Mouse (Mus musculus) CH12.LX (cell line): Measurements from ENCODE around the gene Cic. TPM values are rescaled to one million over a fixed set of nuclear protein-coding genes. Genes with fewer than 3 reads are reported as not detected.
"Not testable (repeated sequence)": the region's sequence is repeated elsewhere in the genome, so short reads cannot be mapped to it uniquely, and the experiment has no call there.

Experiments used
- DNase-seq: peaks from one replicate; pipeline ENCODE4 v3.0.0-alpha.2; 2013; ENCODE audit errors: extremely low read depth
- H3K27ac ChIP-seq: 2 replicates; pipeline ENCODE4 v1.5.1; 2012; ENCODE audit warnings: low read depth, mild to moderate bottlenecking, control low read depth, moderate library complexity; ENCODE audit not compliant: insufficient read depth
- H3K27me3 ChIP-seq: replicated peaks from 2 replicates; pipeline ENCODE3; 2012; ENCODE audit warnings: inconsistent platforms
- H3K36me3 ChIP-seq, 2 experiments: replicated peaks in 1 of 2; 2 replicates each; pipeline versions ENCODE3 to v1.6.1; 2012; ENCODE audit warnings: inconsistent platforms in 1 of 2, low read length in 1 of 2, mild to moderate bottlenecking in 1 of 2, mixed read lengths in 1 of 2, moderate library complexity in 1 of 2; ENCODE audit not compliant: control insufficient read depth in 1 of 2, insufficient read depth in 1 of 2
- H3K4me1 ChIP-seq, 2 experiments: 2 replicates each; pipeline ENCODE4 v1.6.1; 2012; ENCODE audit warnings: inconsistent platforms in 1 of 2, moderate library complexity in 1 of 2; ENCODE audit not compliant: insufficient read depth in 2 of 2, control insufficient read depth in 1 of 2
- H3K4me2 ChIP-seq: 2 replicates; pipeline ENCODE4 v1.6.1; 2012; ENCODE audit warnings: low read depth, mild to moderate bottlenecking, control low read depth; ENCODE audit not compliant: poor library complexity, insufficient read depth, severe bottlenecking
- H3K4me3 ChIP-seq, 3 experiments: fragments of 150-350 bp in 1 of 3; sonication (generic) in 1 of 3; replicated peaks in 1 of 3; 2 replicates each; pipeline versions ENCODE3 to v1.5.1; 2011 to 2012; ENCODE audit warnings: low read depth in 2 of 3, low read length in 2 of 3, mild to moderate bottlenecking in 2 of 3, moderate library complexity in 2 of 3, control low read depth in 1 of 3, improper control_type of control experiment in 1 of 3, inconsistent platforms in 1 of 3, mixed read lengths in 1 of 3; ENCODE audit not compliant: poor library complexity in 1 of 3
- H3K79me2 ChIP-seq: replicated peaks from 2 replicates; pipeline ENCODE4 v1.6.1; 2012; ENCODE audit warnings: mild to moderate bottlenecking, moderate library complexity; ENCODE audit not compliant: control insufficient read depth, poor library complexity, insufficient read depth, severe bottlenecking; ENCODE audit errors: extremely low read depth
- H3K9ac ChIP-seq: 2 replicates; pipeline ENCODE4 v1.6.1; 2012; ENCODE audit warnings: low read depth, mild to moderate bottlenecking, control low read depth, moderate library complexity; ENCODE audit not compliant: insufficient read depth
- H3K9me3 ChIP-seq: replicated peaks from 2 replicates; pipeline ENCODE3; 2012; ENCODE audit warnings: low read length, inconsistent platforms, mixed read lengths
- CHD2 ChIP-seq: IDR thresholded peaks from 2 replicates; pipeline ENCODE4 v1.6.1; 2011; ENCODE audit warnings: low read length, improper control_type of control experiment
- CTCF ChIP-seq, 2 experiments: IDR thresholded peaks in 1 of 2; conservative IDR thresholded peaks in 1 of 2; 2 replicates each; pipeline ENCODE4 v1.5.1; 2011 to 2012; ENCODE audit warnings: low read depth in 2 of 2, low read length in 2 of 2, improper control_type of control experiment in 1 of 2, inconsistent platforms in 1 of 2, mild to moderate bottlenecking in 1 of 2, moderate library complexity in 1 of 2
- E2F4 ChIP-seq: IDR thresholded peaks from 2 replicates; pipeline ENCODE4 v1.6.1; 2011; ENCODE audit warnings: low read depth, low read length, improper control_type of control experiment; ENCODE audit not compliant: insufficient replicate concordance
- EP300 ChIP-seq: IDR thresholded peaks from 2 replicates; pipeline ENCODE4 v1.6.1; 2011; ENCODE audit warnings: low read length, improper control_type of control experiment
- GABPA ChIP-seq: IDR thresholded peaks from 2 replicates; pipeline ENCODE4 v1.6.1; 2012; ENCODE audit warnings: low read depth, low read length, improper control_type of control experiment, inconsistent platforms; ENCODE audit not compliant: insufficient replicate concordance
- HCFC1 ChIP-seq: IDR thresholded peaks from 2 replicates; pipeline ENCODE4 v1.6.1; 2012; ENCODE audit warnings: low read depth, mild to moderate bottlenecking, inconsistent platforms, low read length, improper control_type of control experiment
- IRF4 ChIP-seq: IDR thresholded peaks from 2 replicates; pipeline ENCODE4 v1.6.1; 2014; ENCODE audit warnings: low read depth, mild to moderate bottlenecking, inconsistent platforms, low read length, improper control_type of control experiment
- JUN ChIP-seq: IDR thresholded peaks from 2 replicates; pipeline ENCODE4 v1.6.1; 2011; ENCODE audit warnings: low read depth, mild to moderate bottlenecking, low read length, improper control_type of control experiment, moderate library complexity; ENCODE audit not compliant: insufficient read depth
- JUND ChIP-seq: conservative IDR thresholded peaks from 2 replicates; pipeline ENCODE4 v1.6.1; 2011; ENCODE audit warnings: low read depth, low read length, improper control_type of control experiment
- MAFK ChIP-seq: IDR thresholded peaks from 2 replicates; pipeline ENCODE4 v1.6.1; 2011; ENCODE audit warnings: low read length, improper control_type of control experiment; ENCODE audit not compliant: insufficient replicate concordance
- MAZ ChIP-seq: IDR thresholded peaks from 2 replicates; pipeline ENCODE4 v1.6.1; 2012; ENCODE audit warnings: low read depth, mild to moderate bottlenecking, inconsistent platforms, low read length, improper control_type of control experiment, moderate library complexity
- MEF2A ChIP-seq: IDR thresholded peaks from 2 replicates; pipeline ENCODE4 v1.6.1; 2014; ENCODE audit warnings: low read depth, mild to moderate bottlenecking, inconsistent platforms, low read length, improper control_type of control experiment, borderline replicate concordance
- MYC ChIP-seq: IDR thresholded peaks from 2 replicates; pipeline ENCODE4 v1.6.1; 2011; ENCODE audit warnings: low read depth, mild to moderate bottlenecking, improper control_type of control experiment, low read length
- RAD21 ChIP-seq: IDR thresholded peaks from 2 replicates; pipeline ENCODE4 v1.6.1; 2011; ENCODE audit warnings: low read depth, mild to moderate bottlenecking, low read length, improper control_type of control experiment, moderate library complexity
- RCOR1 ChIP-seq: conservative IDR thresholded peaks from 2 replicates; pipeline ENCODE4 v1.6.1; 2012; ENCODE audit warnings: low read depth, mild to moderate bottlenecking, inconsistent platforms, low read length, improper control_type of control experiment
- SIN3A ChIP-seq: IDR thresholded peaks from 2 replicates; pipeline ENCODE4 v1.6.1; 2012; ENCODE audit warnings: low read length, improper control_type of control experiment, inconsistent platforms
- TBP ChIP-seq: conservative IDR thresholded peaks from 2 replicates; pipeline ENCODE4 v1.6.1; 2011; ENCODE audit warnings: low read depth, low read length, improper control_type of control experiment
- ZC3H11A ChIP-seq: IDR thresholded peaks from 2 replicates; pipeline ENCODE4 v1.6.1; 2012; ENCODE audit warnings: low read depth, mild to moderate bottlenecking, inconsistent platforms, low read length, improper control_type of control experiment
- ZKSCAN1 ChIP-seq: IDR thresholded peaks from 2 replicates; pipeline ENCODE4 v1.6.1; 2012; ENCODE audit warnings: low read depth, inconsistent platforms, low read length, improper control_type of control experiment, borderline replicate concordance
- ZMIZ1 ChIP-seq: IDR thresholded peaks from 2 replicates; pipeline ENCODE4 v1.6.1; 2012; ENCODE audit warnings: low read depth, mild to moderate bottlenecking, inconsistent platforms, low read length, improper control_type of control experiment
- dilution Hi-C: fragments of 300-500 bp; cut with MboI; formaldehyde crosslinking; loops from 2 replicates; pipeline ENCODE4 v1.14.3; 2020; ENCODE audit warnings: low sequenced_read_pairs; ENCODE audit not compliant: extremely low pct_unique_long_range_greater_than_20kb, extremely low pct_ligation_motif_present
- in situ Hi-C: fragments of 300-500 bp; cut with MboI; formaldehyde crosslinking; loops from 3 replicates; pipeline ENCODE4 v1.14.3; 2019; ENCODE audit warnings: low sequenced_read_pairs, low pct_ligation_motif_present, low pct_unique_long_range_greater_than_20kb, mixed read lengths
- polyA plus RNA-seq: library from polyadenylated mRNA; unstranded; fragments of >175 nt; gene quantifications from 2 replicates; pipeline ENCODE4 v1.2.1, GENCODE M21; 2012; ENCODE audit warnings: low read depth; ENCODE audit not compliant: insufficient read length
- total RNA-seq, 2 experiments: library from RNA; depleted of rRNA; stranded (reverse); fragments of 300-350 nt in 1 of 2; fragments of >200 nt in 1 of 2; gene quantifications; 2 replicates each; pipeline ENCODE4 v1.2.3; 2012 to 2014

The Cic gene
- total and polyA plus RNA-seq, 3 experiments, result 2.5 to 34.5 (median 21.7) TPM

GRCm38 (mm10) chr7:25261896-25262295 is 5.6 kb upstream of the Cic start:
- no peak for DNase-seq
- H3K9me3 ChIP-seq, result no peaks in the 10 kb centered on the region
- in situ Hi-C loops, result no loop called here
- H3K4me1 ChIP-seq, result peaks cover 0 to 6% of the 10 kb centered on the region in 2 experiments; a peak in 3 of 4 replicates
- H3K9ac ChIP-seq, result no peak overlapping the region
- no peak overlapping the region for H3K27ac ChIP-seq
- TF ChIP-seq MEF2A (no peak), HCFC1 (no peak), TBP (no peak)
- H3K4me3 ChIP-seq, result no peak overlapping the region
- H3K4me2 ChIP-seq, result no peak overlapping the region
- dilution Hi-C loops, result no loop called here
- no peaks in the 10 kb centered on the region for H3K27me3 ChIP-seq
- H3K79me2 ChIP-seq, result no peaks in the 10 kb centered on the region
- H3K36me3 ChIP-seq, result no peaks in the 10 kb centered on the region

DNA sequence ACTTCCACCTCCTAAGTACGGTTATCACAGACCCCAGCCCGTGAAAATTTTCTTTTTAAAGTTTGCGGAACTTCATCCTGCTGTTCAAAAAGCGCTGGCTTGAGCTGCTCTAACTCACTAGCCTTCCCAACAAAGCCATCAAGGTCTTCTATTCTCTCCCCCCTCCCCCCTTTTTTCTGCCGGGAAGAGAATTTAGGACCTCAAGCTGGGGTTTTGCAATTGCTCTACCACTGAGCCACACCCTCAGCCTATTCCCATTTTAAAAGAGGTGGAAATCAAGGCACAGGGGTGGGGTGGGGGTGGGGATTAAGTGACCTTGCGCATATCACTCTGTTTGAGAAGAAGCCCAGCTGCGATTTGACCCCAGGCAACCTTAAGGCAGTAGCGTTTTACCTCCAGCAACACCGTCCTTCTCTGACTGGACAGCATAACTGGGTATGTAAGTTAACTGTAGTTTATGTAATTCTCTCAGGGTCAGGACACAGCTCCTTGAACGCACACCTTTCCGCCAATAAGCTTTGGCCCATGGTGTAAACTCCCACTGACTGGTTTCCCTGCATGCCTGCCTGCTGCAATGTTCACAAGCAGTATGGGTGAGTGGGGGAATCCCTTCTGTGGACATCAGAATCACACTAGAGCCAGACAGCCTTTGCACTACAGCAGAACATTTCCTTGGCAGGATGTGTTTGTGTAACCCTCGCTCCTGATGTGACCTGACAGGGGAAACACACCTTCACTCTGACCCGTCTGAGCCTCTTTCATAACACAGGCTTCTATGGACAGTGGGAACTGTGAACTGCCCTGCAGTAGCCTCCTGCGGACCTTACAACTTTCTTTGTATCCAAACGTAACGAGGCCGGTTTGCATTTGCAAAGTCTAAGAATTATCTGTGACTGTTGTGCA is 3.3 kb upstream of the Cic start:
- Histone ChIP-seq H3K36me3 (no peaks in the 10 kb centered on the region), H3K79me2 (0 out of 2 replicates have a peak, but pooled peaks cover 2% of the 10 kb centered on the region), H3K9ac (no peak overlapping the region), H3K27me3 (no peaks in the 10 kb centered on the region), H3K4me3 (no peak overlapping the region), H3K27ac (no peak overlapping the region), H3K9me3 (no peaks in the 10 kb centered on the region), H3K4me1 (peaks cover 0 to 9% of the 10 kb centered on the region in 2 experiments; a peak in 3 of 4 replicates), H3K4me2 (no peak overlapping the region)
- TF ChIP-seq ZKSCAN1 (no peak), MAZ (no peak), JUN (no peak), MYC (no peak), MEF2A (no peak), RAD21 (no peak), GABPA (no peak), SIN3A (no peak), EP300 (no peak), IRF4 (no peak), E2F4 (no peak), CHD2 (no peak), MAFK (no peak), CTCF (conservative IDR thresholded peaks at IDR 0.05 in 1 of 2, IDR thresholded peaks at IDR 0.05 in 1 of 2; ENCODE audit: low read depth in 2 of 2, low read length in 2 of 2) (no peak), RCOR1 (no peak), ZMIZ1 (no peak), ZC3H11A (no peak), JUND (no peak)
- dilution Hi-C loops (no loop called here), in situ Hi-C loops (no loop called here)
- no peak for DNase-seq

- dilution Hi-C loops, DNase-seq, H3K9me3 ChIP-seq, H3K27ac ChIP-seq, H3K36me3 ChIP-seq, H3K79me2 ChIP-seq, H3K27me3 ChIP-seq, in situ Hi-C loops, H3K9ac ChIP-seq, H3K4me3 ChIP-seq, H3K4me2 ChIP-seq: not testable (repeated sequence)
- peaks cover 12 to 21% of the 10 kb centered on the region in 2 experiments for H3K4me1 ChIP-seq
Measured at GRCm38 (mm10) chr7:25265743-25266142, 1.8 kb upstream of the Cic start.
